Mouse (Mus musculus) thymus, postnatal 14 days (tissue): ENCODE measurements around the gene Olfr987.
"Not testable (repeated sequence)": the region's sequence is repeated elsewhere in the genome, so short reads cannot be mapped to it uniquely, and the experiment has no call there.

Source experiments
- DNase-seq: peaks from one replicate; pipeline ENCODE4 v3.0.0; 2021

Gene Olfr987

DNA sequence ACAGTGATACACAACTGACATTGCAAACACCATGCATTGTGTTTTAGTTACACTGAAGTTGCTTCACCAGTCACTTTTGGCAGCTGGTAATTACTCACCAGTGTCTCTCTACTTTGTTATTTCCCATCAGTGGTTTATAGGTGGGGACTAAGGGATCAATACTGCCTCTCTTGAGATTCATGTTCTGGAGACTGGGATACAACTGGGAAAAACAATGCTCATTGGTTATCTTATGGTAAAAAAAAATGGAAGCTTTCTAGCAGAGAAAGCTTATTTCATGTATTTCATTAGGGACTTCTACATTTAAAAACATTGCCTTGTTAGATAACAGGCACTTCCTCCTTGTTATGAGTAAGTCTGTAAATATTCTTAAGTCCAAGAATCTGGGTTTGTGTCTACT lies at the start of gene Olfr987:
Gene Olfr987, minus strand, starts transcription at position 101 of the 400 bp plus-strand sequence.
- DNase-seq, result not testable (repeated sequence)

DNA sequence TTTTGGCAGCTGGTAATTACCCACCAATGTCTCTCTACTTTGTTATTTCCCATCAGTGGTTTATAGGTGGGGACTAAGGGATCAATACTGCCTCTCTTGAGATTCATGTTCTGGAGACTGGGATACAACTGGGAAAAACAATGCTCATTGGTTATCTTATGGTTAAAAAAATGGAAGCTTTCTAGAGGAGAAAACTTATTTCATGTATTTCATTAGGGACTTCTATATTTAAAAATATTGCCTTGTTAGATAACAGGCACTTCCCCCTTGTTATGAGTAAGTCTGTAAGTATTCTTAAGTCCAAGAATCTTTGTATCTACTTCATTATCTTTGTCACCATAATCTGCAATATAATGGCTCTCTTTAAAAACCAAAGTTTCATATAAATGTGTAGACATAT lies 24.0 kb upstream of the Olfr987 start, which contains the start of gene Olfr988:
Gene Olfr988, minus strand, starts transcription at position 101 of the 400 bp plus-strand sequence.
- not testable (repeated sequence) for DNase-seq

DNA sequence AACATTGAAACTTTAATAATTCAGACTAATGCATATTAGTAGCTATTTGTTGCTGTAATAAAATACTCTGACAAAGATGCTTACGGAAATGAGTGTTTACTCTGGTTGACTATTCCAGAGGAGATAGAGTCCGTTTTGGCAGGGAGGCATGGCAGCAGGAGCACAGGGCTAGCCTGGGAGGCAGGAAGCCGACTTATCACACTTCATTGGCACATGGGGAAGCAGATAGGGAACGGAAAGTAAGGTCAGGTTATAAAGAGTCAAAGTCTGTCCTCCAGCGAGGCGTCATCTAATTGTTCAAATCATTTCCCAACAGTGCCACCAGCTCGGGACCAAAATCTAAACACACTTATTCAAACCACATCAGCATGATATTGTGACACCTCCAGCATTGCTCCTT lies 857 bp upstream of the Olfr987 start:
- DNase-seq, result no peak

DNA sequence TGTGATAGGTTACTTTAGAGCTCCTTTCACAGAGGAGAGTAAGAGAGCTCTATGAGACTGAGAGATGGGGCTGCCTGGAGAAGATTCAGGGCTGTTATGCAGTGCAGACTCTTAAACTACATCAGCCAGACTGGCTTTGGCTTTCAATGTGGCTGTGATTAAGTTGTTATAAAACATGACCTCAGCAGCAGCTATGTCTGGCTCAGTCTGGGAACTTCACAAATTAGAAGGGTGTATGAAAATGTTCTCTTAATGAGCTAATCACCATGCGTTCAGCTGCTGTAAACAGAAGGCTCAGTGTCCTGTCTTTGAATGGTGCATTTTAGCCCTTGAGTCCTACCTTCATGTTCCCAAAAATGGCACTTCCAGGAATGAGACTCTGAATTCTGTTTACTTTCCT lies 20.0 kb downstream of the Olfr987 start:
- DNase-seq, result no peak

DNA sequence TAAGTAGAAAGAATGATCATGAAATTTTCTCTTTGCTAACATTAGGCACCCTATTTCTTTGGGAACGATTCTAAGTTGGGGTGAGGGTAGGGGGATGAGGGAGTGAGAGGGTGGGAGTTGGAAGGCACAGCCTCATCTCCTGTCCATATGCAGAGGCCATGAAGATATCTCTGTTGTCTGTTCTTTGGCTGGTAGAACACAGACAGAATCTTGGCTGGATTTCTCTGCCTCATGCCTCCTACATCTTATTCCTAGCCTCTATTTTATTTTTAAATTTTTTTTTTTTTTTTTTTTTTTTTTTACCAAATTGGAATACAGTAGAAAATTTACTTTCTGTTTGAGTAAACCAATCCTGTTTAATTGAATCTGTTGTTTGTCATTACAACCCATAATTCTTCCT lies 53.7 kb downstream of the Olfr987 start:
- no peak for DNase-seq

DNA sequence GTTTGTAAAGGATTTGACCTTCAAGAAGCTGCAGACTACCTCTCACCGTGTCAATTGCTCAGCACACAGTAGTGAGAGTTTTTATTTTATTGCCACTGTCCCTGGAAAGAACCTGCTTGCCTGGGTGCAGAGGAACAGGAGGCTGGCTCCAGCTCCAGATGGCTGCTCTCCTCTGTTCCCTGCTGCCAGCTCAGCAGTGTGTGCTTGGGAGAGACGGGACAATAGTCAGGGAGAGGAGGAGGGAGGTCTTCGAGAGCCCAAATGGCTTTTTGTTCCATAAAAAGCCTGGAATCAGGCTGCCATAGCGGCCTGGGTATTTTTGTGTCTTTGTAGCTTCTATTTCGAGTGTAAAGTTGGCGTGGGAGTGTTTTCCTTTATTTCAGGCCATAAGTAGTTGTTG lies 54.5 kb downstream of the Olfr987 start:
- DNase-seq, result no peak

DNA sequence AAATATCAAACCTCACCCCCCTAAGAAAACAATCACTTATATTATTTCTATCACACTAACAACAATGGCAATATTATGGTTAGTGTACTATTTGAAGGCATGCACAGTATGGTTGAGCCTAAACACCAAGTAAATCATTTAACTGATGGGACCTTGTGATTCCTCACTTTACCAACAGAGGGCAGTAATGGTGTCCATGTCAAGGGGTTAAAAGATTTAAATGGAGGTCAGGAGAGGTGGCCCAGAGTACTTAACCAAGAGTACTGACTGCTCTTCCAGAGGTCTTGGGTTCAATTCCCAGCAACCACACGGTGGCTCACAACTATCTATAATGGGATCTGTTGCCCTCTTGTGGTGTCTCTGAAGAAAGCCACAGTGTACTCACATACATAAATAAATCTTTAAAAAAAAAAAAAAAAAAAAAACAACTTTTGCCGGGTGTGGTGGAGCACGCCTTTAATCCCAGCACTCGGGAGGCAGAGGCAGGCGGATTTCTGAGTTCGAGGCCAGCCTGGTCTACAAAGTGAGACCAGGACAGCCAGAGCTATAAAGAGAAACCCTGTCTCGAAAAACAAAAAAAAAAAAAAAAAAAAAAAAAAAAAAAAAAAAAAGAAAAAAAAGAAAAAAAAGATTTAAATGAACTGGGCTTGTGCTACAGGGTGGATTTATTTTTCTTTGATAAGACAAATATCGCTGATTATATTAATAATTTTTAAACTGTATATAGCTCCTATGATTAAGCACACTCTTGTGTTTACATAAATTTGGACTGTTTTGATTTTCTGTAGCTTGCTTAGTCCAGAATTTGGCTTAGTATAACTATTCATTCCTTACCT lies 55.3 kb downstream of the Olfr987 start:
- no peak for DNase-seq

DNA sequence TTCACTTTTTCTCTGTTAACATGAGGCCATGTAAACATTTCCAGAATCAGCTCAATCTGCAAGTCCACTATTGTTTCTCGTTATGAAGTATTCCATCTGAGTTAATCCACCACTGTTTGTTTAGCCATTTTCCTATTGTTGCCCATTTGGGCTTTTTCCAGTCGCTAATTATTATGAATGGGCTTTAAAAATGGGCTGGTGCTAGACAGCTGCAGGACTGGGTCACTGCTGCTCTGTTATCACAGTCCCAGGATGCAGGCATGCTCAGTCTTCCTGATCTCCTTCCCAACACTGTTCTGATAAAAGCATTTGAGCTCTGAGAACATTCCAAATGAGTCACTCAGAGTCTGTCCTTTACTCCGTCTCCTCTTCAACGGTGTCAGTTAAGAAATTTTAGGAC lies 58.1 kb downstream of the Olfr987 start:
- no peak for DNase-seq
